In the genomic region with DNA sequence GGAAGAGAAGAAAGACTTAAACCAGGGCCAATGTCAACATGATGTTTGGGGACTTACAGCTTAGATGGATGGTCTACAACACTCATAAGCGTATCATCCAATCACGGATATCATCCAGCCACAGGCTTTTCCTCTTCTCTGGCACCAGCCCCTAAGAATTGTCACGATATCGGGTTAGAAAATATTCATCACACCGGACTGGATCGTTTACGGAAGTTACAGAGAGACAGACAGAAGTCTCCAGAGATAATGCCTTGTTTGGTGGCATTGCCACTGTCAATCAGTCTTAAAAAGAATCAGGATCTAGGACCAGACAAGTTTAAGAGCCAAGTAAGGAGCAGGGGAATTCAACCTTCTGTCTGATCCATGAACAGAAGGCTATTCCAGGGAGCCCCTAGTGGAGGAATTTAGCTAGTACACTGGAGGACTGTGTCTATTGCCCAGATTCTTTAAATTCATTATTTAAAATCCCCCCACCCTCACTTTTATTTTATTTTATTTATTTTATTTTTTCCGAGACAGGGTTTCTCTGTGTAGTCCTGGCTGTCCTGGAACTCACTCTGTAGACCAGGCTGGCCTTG, we compare ENCODE assay signal across 13 mouse cellular contexts.
DNase-seq lines count a peak whose midpoint lies in the region; ATAC-seq and TF ChIP-seq lines count a peak whose summit lies in the region.
"Had no signal": no experiment of that assay in that cellular context is flagged by ENCODE, and none has a peak within 500 bp of the region (broad histone marks: within the 10 kb centered on the region; RNA-seq: fewer than 3 reads in every experiment).

No protein-coding gene starts in this region.

- H3K4me3 ChIP-seq in kidney, postnatal 0 days (replicated peaks; ENCODE audit: low read depth, low read length): no peak overlapping the region
- H3K4me3 ChIP-seq in kidney, embryonic 15.5 days (replicated peaks): no peak overlapping the region
- H3K4me3 ChIP-seq in cortical plate, adult 2 months (ENCODE audit: insufficient read depth, low read length): no peak overlapping the region
- H3K4me3 ChIP-seq: forebrain, embryonic 15.5 days; limb, embryonic 12.5 days; midbrain, embryonic 12.5 days had no signal

- no peaks in the 10 kb centered on the region for H3K4me1 ChIP-seq in kidney, postnatal 0 days (replicated peaks; ENCODE audit: insufficient read depth, low read length)
- H3K4me1 ChIP-seq in kidney, embryonic 15.5 days: no peaks in the 10 kb centered on the region
- no peaks in the 10 kb centered on the region for H3K4me1 ChIP-seq in cortical plate, adult 2 months (ENCODE audit: control insufficient read depth, insufficient read depth, low read length)
- H3K4me1 ChIP-seq: forebrain, embryonic 15.5 days; limb, embryonic 12.5 days; midbrain, embryonic 12.5 days had no signal

- H3K4me2 ChIP-seq in kidney, postnatal 0 days (ENCODE audit: low read length): no peak overlapping the region
- H3K4me2 ChIP-seq in kidney, embryonic 15.5 days: no peak overlapping the region
- H3K4me2 ChIP-seq: forebrain, embryonic 15.5 days; limb, embryonic 12.5 days; midbrain, embryonic 12.5 days had no signal

- no peaks in the 10 kb centered on the region for H3K9me3 ChIP-seq in kidney, postnatal 0 days (replicated peaks; ENCODE audit: low read length)
- no peaks in the 10 kb centered on the region for H3K9me3 ChIP-seq in kidney, embryonic 15.5 days (replicated peaks)
- H3K9me3 ChIP-seq: forebrain, embryonic 15.5 days; limb, embryonic 12.5 days; midbrain, embryonic 12.5 days had no signal

- TF ChIP-seq POLR2A in cortical plate, adult 2 months (IDR thresholded peaks at IDR 0.05; ENCODE audit: extremely low read depth, insufficient read depth, low read length): no peak

- H3K27me3 ChIP-seq in kidney, postnatal 0 days (ENCODE audit: insufficient read depth, low read length): no peaks in the 10 kb centered on the region
- no peaks in the 10 kb centered on the region for H3K27me3 ChIP-seq in kidney, embryonic 15.5 days
- H3K27me3 ChIP-seq: forebrain, embryonic 15.5 days; limb, embryonic 12.5 days; midbrain, embryonic 12.5 days had no signal

- 86% methylated on average over 8 of the region's 8 CpGs for WGBS in kidney, postnatal 0 days
- WGBS in kidney, embryonic 15.5 days: 89% methylated on average over 8 of the region's 8 CpGs

- no peak overlapping the region for H3K27ac ChIP-seq in kidney, postnatal 0 days
- H3K27ac ChIP-seq in kidney, embryonic 15.5 days: no peak overlapping the region
- H3K27ac ChIP-seq in cortical plate, adult 2 months (ENCODE audit: insufficient read depth, low read length): no peak overlapping the region
- H3K27ac ChIP-seq: forebrain, embryonic 15.5 days; limb, embryonic 12.5 days; midbrain, embryonic 12.5 days had no signal

- no peaks in the 10 kb centered on the region for H3K36me3 ChIP-seq in kidney, postnatal 0 days (ENCODE audit: insufficient read depth, low read length)
- H3K36me3 ChIP-seq in kidney, embryonic 15.5 days: no peaks in the 10 kb centered on the region
- H3K36me3 ChIP-seq: forebrain, embryonic 15.5 days; limb, embryonic 12.5 days; midbrain, embryonic 12.5 days had no signal

- ATAC-seq in kidney, postnatal 0 days (replicated peaks; ENCODE audit: low FRiP score, low read depth): no peak
- ATAC-seq in kidney, embryonic 15.5 days (replicated peaks; ENCODE audit: low FRiP score): no peak
- ATAC-seq: forebrain, embryonic 15.5 days had no signal

- no peak overlapping the region for H3K9ac ChIP-seq in kidney, postnatal 0 days (ENCODE audit: low read depth, low read length)
- H3K9ac ChIP-seq in kidney, embryonic 15.5 days: no peak overlapping the region
- H3K9ac ChIP-seq: forebrain, embryonic 15.5 days; limb, embryonic 12.5 days; midbrain, embryonic 12.5 days had no signal

- peak; percentile 70 for TF ChIP-seq CTCF in kidney, postnatal 0 days (IDR thresholded peaks at IDR 0.05; ENCODE audit: low read depth)
- TF ChIP-seq CTCF in cortical plate, adult 2 months (IDR thresholded peaks at IDR 0.05; ENCODE audit: extremely low read depth, insufficient read depth, low read length): peak; percentile 27; the same call in 1 of the 2 replicates

- DNase-seq in adrenal gland, adult 2 months: peak; percentile 17
- no peak for DNase-seq in adrenal gland, postnatal 4 days (ENCODE audit: low spot score in 2 of 2)
- DNase-seq in kidney, postnatal 0 days (ENCODE audit: low spot score): peak; percentile 49
- DNase-seq in 416B (ENCODE audit: low read depth) (peak; percentile 31), MN1 (ENCODE audit: low spot score) (no peak)
- no peak for DNase-seq in thymus, postnatal 4 days
- DNase-seq: adrenal gland, adult 8-10 months; cerebellum, adult 8-10 months had no signal

Comparison
In these comparisons a context has a peak if more than half of its experiments do, and no peak if none do; other contexts are left out.
1. DNase-seq: peak in adrenal gland, adult 2 months (single experiment), kidney, postnatal 0 days (single experiment) and 416B (single experiment); none in adrenal gland, postnatal 4 days (0 of 2), MN1 (single experiment) and thymus, postnatal 4 days (single experiment).